Mouse (Mus musculus) G1E (cell line): ENCODE results near the gene Plekhh2.

Source experiments
- CTCF ChIP-seq: IDR thresholded peaks from 2 replicates; pipeline ENCODE4 v1.5.1; 2012; ENCODE audit warnings: low read depth, low read length, inconsistent platforms, mixed read lengths
- TAL1 ChIP-seq: conservative IDR thresholded peaks from 2 replicates; pipeline ENCODE4 v1.6.1; 2012; ENCODE audit warnings: low read depth, low read length, inconsistent platforms, mixed read lengths

DNA sequence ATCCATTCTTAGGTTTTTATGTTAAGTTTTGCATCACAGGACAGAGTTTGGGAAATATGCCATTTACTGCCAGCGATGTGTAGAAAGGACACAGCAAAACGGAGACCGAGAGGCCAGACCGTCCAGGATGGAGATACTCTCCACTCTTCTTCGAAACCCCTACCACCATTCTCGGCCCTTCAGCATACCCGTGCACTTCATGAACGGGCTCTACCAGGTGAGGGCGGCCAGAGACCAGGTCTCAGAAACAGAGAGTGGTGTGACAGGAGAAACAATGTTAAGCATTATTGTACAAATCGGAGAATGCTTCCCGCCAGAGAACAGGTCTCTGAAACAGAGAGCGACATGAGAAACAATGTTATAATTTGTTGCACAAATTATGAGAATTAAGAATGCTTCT, 86.2 kb downstream of the Plekhh2 start:
- TF ChIP-seq CTCF, result no peak
- no peak for TF ChIP-seq TAL1
